Mouse (Mus musculus) forebrain, embryonic 11.5 days (tissue): Measurements from ENCODE around the gene Zdhhc19. TPM values are rescaled to one million over a fixed set of nuclear protein-coding genes. Genes with fewer than 3 reads are reported as not detected.
A peak's percentile ranks its signal among the peaks of the same experiment; 100 is the strongest.

ENCODE experiments used
- ATAC-seq: fragments of 200-750 bp; cut with Nextera tagmentation; replicated peaks from 2 replicates; pipeline ENCODE4 v1.8.0; 2017; ENCODE audit warnings: moderate TSS enrichment; ENCODE audit not compliant: low FRiP score
- DNase-seq: peaks from one replicate; pipeline ENCODE4 v3.0.0-alpha.2; 2017; ENCODE audit warnings: low spot score
- H3K27ac ChIP-seq: fragments of 300-500 bp; sonication (generic); 2 replicates; pipeline ENCODE4 v1.5.1; 2014; ENCODE audit warnings: low read depth, low read length
- H3K27me3 ChIP-seq: fragments of 300-500 bp; sonication (generic); 2 replicates; pipeline ENCODE4 v1.6.1; 2014; ENCODE audit warnings: mild to moderate bottlenecking, low read length, mixed read lengths; ENCODE audit not compliant: control insufficient read depth, insufficient read depth
- H3K36me3 ChIP-seq: fragments of 300-500 bp; sonication (generic); 2 replicates; pipeline ENCODE4 v1.6.1; 2014; ENCODE audit warnings: mild to moderate bottlenecking, low read length, moderate library complexity, mixed read lengths; ENCODE audit not compliant: control insufficient read depth, insufficient read depth
- H3K4me1 ChIP-seq: fragments of 300-500 bp; sonication (generic); replicated peaks from 2 replicates; pipeline ENCODE4 v1.6.1; 2014; ENCODE audit warnings: low read length, mixed read lengths; ENCODE audit not compliant: control insufficient read depth, insufficient read depth
- H3K4me2 ChIP-seq: fragments of 300-500 bp; sonication (generic); 2 replicates; pipeline ENCODE4 v1.6.1; 2014; ENCODE audit warnings: low read depth, mild to moderate bottlenecking, low read length, moderate library complexity, mixed read lengths; ENCODE audit not compliant: severe bottlenecking
- H3K4me3 ChIP-seq: fragments of 300-500 bp; sonication (generic); 2 replicates; pipeline ENCODE4 v1.5.1; 2014; ENCODE audit warnings: low read depth, low read length
- H3K9ac ChIP-seq: fragments of 300-500 bp; sonication (generic); 2 replicates; pipeline ENCODE4 v1.6.1; 2014; ENCODE audit warnings: low read length
- H3K9me3 ChIP-seq: fragments of 300-500 bp; sonication (generic); 2 replicates; pipeline ENCODE4 v1.6.1; 2016; ENCODE audit warnings: low read length, mixed read lengths; ENCODE audit not compliant: control insufficient read depth
- WGBS: fragments of 180-500 bp; shearing (Covaris S2); extraction: QIAGEN DNeasy Blood & Tissue Kit; methylation state at CpG from one replicate; pipeline ENCODE4 v1.1.7; 2014; 5-methylcytosine and 5-hydroxymethylcytosine counted together
- polyA plus RNA-seq: library from polyadenylated mRNA; unstranded; fragments of >200 nt; fragmentation: Nextera tagmentation; extraction: Ambion mirVana; gene quantifications from 2 replicates; pipeline ENCODE4 v1.2.1, GENCODE M21; 2014

The Zdhhc19 gene
- polyA plus RNA-seq, 1 experiment from 2014 or later: not detected

DNA sequence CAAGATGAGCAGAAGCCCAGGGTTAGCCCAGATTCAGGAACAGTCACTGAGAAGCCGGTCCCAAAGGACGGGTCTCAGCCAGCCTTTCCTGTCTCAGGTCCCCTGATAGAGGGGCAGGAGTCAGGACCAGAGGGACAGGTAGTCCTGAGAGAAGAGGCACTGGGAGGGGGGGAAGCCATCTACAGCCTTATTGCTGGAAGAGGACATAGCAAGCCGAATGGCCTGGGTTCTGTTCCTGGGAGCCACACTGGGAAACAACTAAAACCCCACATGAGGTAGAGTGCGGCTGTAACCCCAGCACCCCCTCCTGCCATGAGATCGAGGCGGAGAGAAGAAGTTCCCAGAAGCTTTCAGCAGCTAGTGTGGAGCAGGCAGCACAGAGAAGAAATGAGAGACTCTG, 17.9 kb downstream of the Zdhhc19 start:
- DNase-seq (no peak), ATAC-seq (no peak)
- 93% methylated on average over 6 of the region's 6 CpGs for WGBS
- Histone ChIP-seq H3K27ac (no peak overlapping the region), H3K9ac (no peak overlapping the region), H3K27me3 (no peaks in the 10 kb centered on the region), H3K4me2 (no peak overlapping the region), H3K36me3 (no peaks in the 10 kb centered on the region), H3K9me3 (no peaks in the 10 kb centered on the region), H3K4me3 (no peak overlapping the region), H3K4me1 (peaks cover 14% of the 10 kb centered on the region)

- H3K4me1 ChIP-seq: peaks cover 12% of the 10 kb centered on the region; the same call in 1 of the 2 replicates
These were observed 20.2 kb downstream of the Zdhhc19 start for GRCm38 (mm10) chr16:32516006-32516962.

DNA sequence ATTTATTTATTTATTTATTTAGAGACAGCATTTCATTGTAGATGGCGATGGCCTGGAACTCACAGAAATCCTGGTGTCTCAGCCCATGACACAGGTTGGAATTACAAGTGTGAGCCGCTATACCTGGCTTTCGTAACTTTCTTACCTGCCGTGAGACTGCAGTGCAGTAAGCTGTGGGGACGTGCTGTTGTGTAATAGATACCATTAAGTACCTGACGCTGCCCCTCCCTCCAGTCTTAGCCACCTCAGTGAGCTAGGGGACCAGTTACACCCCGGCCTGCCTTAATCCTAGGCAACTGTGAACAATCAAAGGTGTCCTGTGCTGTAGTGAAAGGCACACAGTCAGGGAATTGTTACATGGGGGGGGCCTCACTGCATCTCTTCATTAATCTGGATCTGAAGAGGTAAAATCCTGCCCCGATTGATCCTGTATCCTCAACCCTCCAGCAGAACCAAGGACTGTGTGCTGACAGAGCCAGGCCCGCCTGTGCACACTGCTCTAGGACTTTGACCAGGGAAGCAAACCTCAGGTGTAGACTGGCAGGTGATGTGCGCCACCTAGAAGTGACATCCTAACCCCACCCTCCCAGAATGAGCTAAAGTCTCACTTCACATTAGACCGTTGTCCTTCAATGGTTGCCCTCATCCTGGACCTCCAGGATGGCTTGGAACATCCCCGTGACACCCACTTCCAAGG, 21.9 kb downstream of the Zdhhc19 start:
- DNase-seq (no peak), ATAC-seq (no peak)
- H3K27me3 ChIP-seq: no peaks in the 10 kb centered on the region
- no peak overlapping the region for H3K9ac ChIP-seq
- no peaks in the 10 kb centered on the region for H3K36me3 ChIP-seq
- no peak overlapping the region for H3K4me2 ChIP-seq
- H3K4me1 ChIP-seq: peaks cover 12% of the 10 kb centered on the region; the same call in 1 of the 2 replicates
- H3K27ac ChIP-seq: no peak overlapping the region
- no peak overlapping the region for H3K4me3 ChIP-seq
- 81% methylated on average over 12 of the region's 12 CpGs for WGBS
- H3K9me3 ChIP-seq: no peaks in the 10 kb centered on the region

More at GRCm38 (mm10) chr16:32516006-32516962, 20.2 kb downstream of the Zdhhc19 start:
- Histone ChIP-seq H3K27ac (peak overlapping the region; percentile 99), H3K4me2 (peak overlapping the region; percentile 45), H3K9me3 (no peaks in the 10 kb centered on the region), H3K27me3 (no peaks in the 10 kb centered on the region), H3K36me3 (no peaks in the 10 kb centered on the region), H3K9ac (peak overlapping the region; percentile 59), H3K4me3 (0 out of 2 replicates have a peak overlapping the region, but pooled peaks have one; percentile 7)
- peak; percentile 87 for DNase-seq
- WGBS: 8% methylated on average over 21 of the region's 21 CpGs
- peak; percentile 94 for ATAC-seq

DNA sequence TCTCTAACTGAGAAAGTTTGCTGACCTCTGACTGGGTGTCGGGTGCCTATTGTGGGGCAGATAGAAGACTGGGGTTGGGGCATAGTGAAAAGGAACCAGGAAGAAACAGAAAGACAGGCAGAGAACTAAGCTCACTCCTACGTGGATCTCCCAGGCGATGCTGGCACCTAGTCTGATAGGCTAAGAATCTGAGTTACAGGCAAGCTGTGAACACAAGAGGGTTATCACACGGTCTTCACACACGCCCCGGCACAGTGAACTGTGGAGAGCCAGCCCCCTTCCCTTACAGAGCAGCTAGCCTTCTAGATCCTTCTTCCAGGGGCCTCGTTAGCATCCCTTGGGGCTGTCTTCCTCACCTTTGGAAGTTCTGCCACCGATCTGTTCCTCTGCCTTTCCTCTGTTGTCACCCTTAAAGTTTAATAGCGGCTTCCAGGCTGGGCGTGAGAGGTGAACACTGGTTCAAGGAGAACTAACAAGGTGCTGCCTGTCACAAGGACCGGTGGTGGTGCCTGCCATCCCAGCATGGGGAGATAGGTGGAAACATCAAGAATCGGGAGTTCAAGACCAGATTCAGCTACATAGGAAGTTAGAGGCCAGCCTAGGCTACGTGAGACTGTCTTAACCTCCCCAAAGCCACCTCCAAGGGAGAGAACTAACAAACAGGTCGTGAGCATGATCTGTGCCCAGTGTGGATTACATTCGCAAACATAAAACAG, 23.7 kb downstream of the Zdhhc19 start:
- DNase-seq: no peak
- 81% methylated on average over 15 of the region's 15 CpGs for WGBS
- H3K4me3 ChIP-seq: no peak overlapping the region
- H3K36me3 ChIP-seq: no peaks in the 10 kb centered on the region
- no peaks in the 10 kb centered on the region for H3K9me3 ChIP-seq
- H3K27me3 ChIP-seq: no peaks in the 10 kb centered on the region
- H3K4me1 ChIP-seq: peaks cover 15% of the 10 kb centered on the region; the same call in 1 of the 2 replicates
- no peak overlapping the region for H3K27ac ChIP-seq
- no peak for ATAC-seq
- H3K4me2 ChIP-seq: no peak overlapping the region
- no peak overlapping the region for H3K9ac ChIP-seq

GRCm38 (mm10) chr16:32520372-32520748, 24.3 kb downstream of the Zdhhc19 start:
- no peak overlapping the region for H3K27ac ChIP-seq

GRCm38 (mm10) chr16:32522578-32523194, 26.6 kb downstream of the Zdhhc19 start:
- no peak for ATAC-seq
- no peak overlapping the region for H3K4me2 ChIP-seq
- no peak for DNase-seq

More at GRCm38 (mm10) chr16:32520372-32520748, 24.3 kb downstream of the Zdhhc19 start:
- H3K4me1 ChIP-seq: peaks cover 14% of the 10 kb centered on the region; the same call in 1 of the 2 replicates
- no peak overlapping the region for H3K4me3 ChIP-seq
- no peak overlapping the region for H3K4me2 ChIP-seq
- 38% methylated on average over 9 of the region's 9 CpGs for WGBS
- H3K9ac ChIP-seq: no peak overlapping the region
- DNase-seq: no peak
- no peaks in the 10 kb centered on the region for H3K36me3 ChIP-seq
- H3K9me3 ChIP-seq: no peaks in the 10 kb centered on the region
- no peak for ATAC-seq
- no peaks in the 10 kb centered on the region for H3K27me3 ChIP-seq

GRCm38 (mm10) chr16:32523462-32524243, 27.6 kb downstream of the Zdhhc19 start:
- 71% methylated on average over 8 of the region's 8 CpGs for WGBS
- ATAC-seq (no peak; the same call in 1 of the 2 replicates), DNase-seq (no peak)
- Histone ChIP-seq H3K36me3 (no peaks in the 10 kb centered on the region), H3K4me3 (no peak overlapping the region), H3K9me3 (no peaks in the 10 kb centered on the region), H3K27ac (0 out of 2 replicates have a peak overlapping the region, but pooled peaks have one; percentile 12), H3K27me3 (no peaks in the 10 kb centered on the region), H3K9ac (no peak overlapping the region; the same call in 1 of the 2 replicates), H3K4me1 (peaks cover 3% of the 10 kb centered on the region; the same call in 1 of the 2 replicates), H3K4me2 (no peak overlapping the region)

More at GRCm38 (mm10) chr16:32522578-32523194, 26.6 kb downstream of the Zdhhc19 start:
- Histone ChIP-seq H3K9ac (no peak overlapping the region), H3K4me1 (peaks cover 3% of the 10 kb centered on the region; the same call in 1 of the 2 replicates), H3K27ac (no peak overlapping the region), H3K27me3 (no peaks in the 10 kb centered on the region), H3K36me3 (no peaks in the 10 kb centered on the region), H3K4me3 (no peak overlapping the region), H3K9me3 (no peaks in the 10 kb centered on the region)
- WGBS: 87% methylated on average over 6 of the region's 6 CpGs
